Comparison of ENCODE assay signal across 11 mouse cellular contexts in the genomic region with DNA sequence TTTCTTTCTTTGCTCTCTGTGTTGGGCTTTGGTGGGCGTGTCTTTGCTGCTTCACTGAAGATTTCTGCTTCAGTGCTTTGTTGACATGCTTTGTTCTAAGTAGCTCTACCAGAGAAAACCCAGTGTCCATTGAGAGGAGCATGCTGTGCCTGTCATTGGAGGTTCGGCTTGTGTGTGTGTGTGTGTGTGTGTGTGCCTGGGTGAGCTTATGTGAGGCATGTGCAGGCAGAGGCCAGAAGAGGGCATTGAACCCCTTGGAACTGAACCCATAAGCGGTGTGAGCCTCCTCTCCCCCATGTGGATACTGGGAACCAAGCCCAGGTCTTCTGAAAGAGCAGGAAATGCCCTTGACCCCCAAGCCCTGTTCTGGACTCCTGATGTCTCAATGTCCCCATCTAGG. TPM values are rescaled to one million over a fixed set of nuclear protein-coding genes. Genes with fewer than 3 reads are reported as not detected.
A peak's percentile ranks its signal among the peaks of the same experiment; 100 is the strongest.
DNase-seq lines count a peak whose midpoint lies in the region; ATAC-seq lines count a peak whose summit lies in the region.
"Had no signal": no experiment of that assay in that cellular context is flagged by ENCODE, and none has a peak within 500 bp of the region (broad histone marks: within the 10 kb centered on the region; RNA-seq: fewer than 3 reads in every experiment).

No protein-coding gene starts in this region.

- H3K27ac ChIP-seq in heart, embryonic 15.5 days = peak overlapping the region; percentile 2; the same call in 1 of the 2 replicates
- H3K27ac ChIP-seq in kidney, embryonic 16.5 days (ENCODE audit: low read length) = peak overlapping the region; percentile 53; the same call in 1 of the 2 replicates

- no peaks in the 10 kb centered on the region for H3K27me3 ChIP-seq in heart, embryonic 15.5 days
- H3K27me3 ChIP-seq in kidney, embryonic 16.5 days (ENCODE audit: insufficient read depth, low read length) = no peaks in the 10 kb centered on the region

- no peak overlapping the region for H3K9ac ChIP-seq in heart, embryonic 15.5 days
- no peak overlapping the region for H3K9ac ChIP-seq in kidney, embryonic 16.5 days (replicated peaks; ENCODE audit: low read length)
- H3K9ac ChIP-seq: lung, embryonic 14.5 days had no signal

- no peak for ATAC-seq in heart, embryonic 15.5 days (replicated peaks; ENCODE audit: insufficient number of reproducible peaks, insufficient read depth, low FRiP score, low read depth)
- ATAC-seq in kidney, embryonic 16.5 days (ENCODE audit: low FRiP score, low TSS enrichment) = no peak

- no peak overlapping the region for H3K4me3 ChIP-seq in heart, embryonic 15.5 days
- no peak overlapping the region for H3K4me3 ChIP-seq in kidney, embryonic 16.5 days (ENCODE audit: low read length)

- H3K9me3 ChIP-seq in heart, embryonic 15.5 days (replicated peaks) = no peaks in the 10 kb centered on the region
- no peaks in the 10 kb centered on the region for H3K9me3 ChIP-seq in kidney, embryonic 16.5 days (ENCODE audit: low read length)

- no peaks in the 10 kb centered on the region for H3K36me3 ChIP-seq in heart, embryonic 15.5 days
- no peaks in the 10 kb centered on the region; the same call in 1 of the 2 replicates for H3K36me3 ChIP-seq in kidney, embryonic 16.5 days (ENCODE audit: insufficient read depth, low read length)

- peaks cover 70% of the 10 kb centered on the region for H3K4me1 ChIP-seq in heart, embryonic 15.5 days (replicated peaks)
- H3K4me1 ChIP-seq in kidney, embryonic 16.5 days (ENCODE audit: insufficient read depth, low read length) = peaks cover 65% of the 10 kb centered on the region

- H3K4me2 ChIP-seq in heart, embryonic 15.5 days = no peak overlapping the region
- no peak overlapping the region for H3K4me2 ChIP-seq in kidney, embryonic 16.5 days (replicated peaks; ENCODE audit: low read depth, low read length)
- H3K4me2 ChIP-seq: lung, embryonic 14.5 days had no signal

- peak; percentile 41 for DNase-seq in cerebellum, adult 11-12 months
- DNase-seq in cerebellum, postnatal 36 days = no peak
- DNase-seq in heart, adult 9 months (ENCODE audit: low spot score in 2 of 2) = no peak
- DNase-seq in A20 (ENCODE audit: low read depth, low spot score) = peak; percentile 11
- DNase-seq in right cerebral cortex, postnatal 4 days = no peak
- no peak for DNase-seq in testis, postnatal 14 days (ENCODE audit: low spot score)
- DNase-seq: adrenal gland, postnatal 36 days; gastrocnemius, postnatal 36 days; lung, embryonic 14.5 days had no signal

- 88% methylated on average over 3 of the region's 3 CpGs for WGBS in heart, embryonic 15.5 days
- WGBS in kidney, embryonic 16.5 days = 64% methylated on average over 3 of the region's 3 CpGs

RNA-seq across cellular contexts. Expression of gene Ncs1, which starts 7.8 kb away (rescaled TPM):
- 33.7 and 35.1 TPM in 2 replicates for polyA plus RNA-seq in heart, embryonic 15.5 days (2015; fragmentation: Nextera tagmentation; extraction: Ambion mirVana)
- polyA plus RNA-seq in kidney, embryonic 16.5 days (2015; fragmentation: Nextera tagmentation; extraction: Ambion mirVana) = 37.9 and 41.5 TPM in 2 replicates

Comparison
In these comparisons a context has a peak if more than half of its experiments do, and no peak if none do; other contexts are left out.
1. DNase-seq: peak in cerebellum, adult 11-12 months (single experiment) and A20 (single experiment); none in cerebellum, postnatal 36 days (0 of 2), heart, adult 9 months (0 of 2), right cerebral cortex, postnatal 4 days (single experiment) and testis, postnatal 14 days (single experiment).